Mouse (Mus musculus) CH12.LX (cell line): Measurements from ENCODE around the gene Col4a1.

Experiments
- HCFC1 ChIP-seq: IDR thresholded peaks from 2 replicates; pipeline ENCODE4 v1.6.1; 2012; ENCODE audit warnings: low read depth, mild to moderate bottlenecking, inconsistent platforms, low read length, improper control_type of control experiment
- JUN ChIP-seq: IDR thresholded peaks from 2 replicates; pipeline ENCODE4 v1.6.1; 2011; ENCODE audit warnings: low read depth, mild to moderate bottlenecking, low read length, improper control_type of control experiment, moderate library complexity; ENCODE audit not compliant: insufficient read depth
- NELFE ChIP-seq: IDR thresholded peaks from 2 replicates; pipeline ENCODE4 v1.6.1; 2011; ENCODE audit warnings: low read depth, low read length, improper control_type of control experiment
- POLR2A ChIP-seq: IDR thresholded peaks from 2 replicates; pipeline ENCODE4 v1.6.1; 2011; ENCODE audit warnings: low read depth, mild to moderate bottlenecking, improper control_type of control experiment, low read length
- RCOR1 ChIP-seq: conservative IDR thresholded peaks from 2 replicates; pipeline ENCODE4 v1.6.1; 2012; ENCODE audit warnings: low read depth, mild to moderate bottlenecking, inconsistent platforms, low read length, improper control_type of control experiment
- ZMIZ1 ChIP-seq: IDR thresholded peaks from 2 replicates; pipeline ENCODE4 v1.6.1; 2012; ENCODE audit warnings: low read depth, mild to moderate bottlenecking, inconsistent platforms, low read length, improper control_type of control experiment

- TF ChIP-seq JUN (no peak), ZMIZ1 (no peak), NELFE (no peak), HCFC1 (no peak), POLR2A (no peak), RCOR1 (no peak)
Measured at GRCm38 (mm10) chr8:11336346-11336745, 23.7 kb upstream of the Col4a1 start.
